Mouse (Mus musculus): ENCODE measurements around the gene Tmem132d. TPM values are rescaled to one million over a fixed set of nuclear protein-coding genes. Genes with fewer than 3 reads are reported as not detected.
A peak's percentile ranks its signal among the peaks of the same experiment; 100 is the strongest.

The Tmem132d gene
- not detected in 2 replicates for total RNA-seq (2021)
- long read RNA-seq, result 0 reads

DNA sequence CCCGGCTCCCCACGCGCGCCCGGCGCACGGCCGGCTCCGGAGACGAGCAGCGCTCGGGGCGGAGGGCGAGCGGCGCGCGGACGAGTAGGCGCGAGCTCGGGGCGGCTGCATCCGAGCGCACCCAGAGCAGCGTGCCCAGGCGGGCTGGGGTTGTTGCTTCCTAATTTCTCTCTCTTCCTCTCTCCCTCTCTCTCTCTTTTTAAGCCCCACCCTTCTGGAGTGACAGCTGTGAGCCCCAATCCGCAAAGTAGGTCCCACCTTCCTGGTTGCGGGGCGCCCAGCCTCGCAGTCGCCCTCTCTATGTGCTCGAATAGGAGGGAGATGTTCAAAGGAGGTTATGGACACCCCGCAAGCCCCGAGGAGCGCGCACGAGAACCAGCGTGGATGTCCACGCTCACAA, at the start of gene Tmem132d:
Gene Tmem132d, minus strand, starts transcription at position 162 of the 400 bp plus-strand sequence.
- DNase-seq, result no peak

DNA sequence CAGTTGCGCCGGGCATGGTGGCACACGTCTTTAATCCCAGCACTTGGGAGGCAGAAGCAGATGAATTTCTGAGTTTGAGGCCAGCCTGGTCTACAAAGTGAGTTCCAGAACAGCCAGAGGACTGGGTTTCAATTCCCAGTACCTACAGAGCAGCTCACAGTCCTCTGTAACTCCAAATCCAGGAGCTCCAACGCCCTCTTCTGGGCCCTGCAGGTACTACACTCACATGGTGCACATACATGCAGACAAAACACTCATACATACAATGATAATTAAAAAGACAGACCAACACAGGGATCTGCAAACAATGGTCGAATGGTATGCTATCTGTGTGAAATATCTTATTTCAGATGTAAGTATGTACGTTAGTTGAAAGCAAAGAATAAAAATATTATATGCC, 47.9 kb upstream of the Tmem132d start:
- DNase-seq, result no peak

DNA sequence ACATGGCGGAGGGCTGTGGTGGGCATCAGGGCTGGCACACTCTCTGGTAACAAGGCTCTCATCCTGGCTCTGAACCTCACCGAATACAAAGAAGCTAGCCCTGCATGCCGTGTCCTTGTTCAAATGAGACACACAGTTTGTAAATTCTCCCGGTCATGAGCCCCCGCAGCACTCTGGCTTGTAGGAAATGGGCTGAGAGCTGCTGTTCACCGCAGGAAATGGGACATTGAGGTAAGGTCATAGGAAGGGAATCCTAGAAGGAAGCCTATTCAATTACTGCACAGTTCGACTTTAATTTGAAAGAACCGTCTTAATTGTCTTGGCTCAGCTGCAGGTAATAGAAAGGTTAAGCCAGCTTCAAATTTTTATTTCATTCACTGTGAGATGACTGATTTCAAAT, 42.5 kb upstream of the Tmem132d start:
- DNase-seq, result no peak

GRCm38 (mm10) chr5:128469812-128470211, 36.9 kb upstream of the Tmem132d start:
- DNase-seq, result no peak

- no peak for DNase-seq
These were observed 31.6 kb upstream of the Tmem132d start for GRCm38 (mm10) chr5:128464514-128464913.

DNA sequence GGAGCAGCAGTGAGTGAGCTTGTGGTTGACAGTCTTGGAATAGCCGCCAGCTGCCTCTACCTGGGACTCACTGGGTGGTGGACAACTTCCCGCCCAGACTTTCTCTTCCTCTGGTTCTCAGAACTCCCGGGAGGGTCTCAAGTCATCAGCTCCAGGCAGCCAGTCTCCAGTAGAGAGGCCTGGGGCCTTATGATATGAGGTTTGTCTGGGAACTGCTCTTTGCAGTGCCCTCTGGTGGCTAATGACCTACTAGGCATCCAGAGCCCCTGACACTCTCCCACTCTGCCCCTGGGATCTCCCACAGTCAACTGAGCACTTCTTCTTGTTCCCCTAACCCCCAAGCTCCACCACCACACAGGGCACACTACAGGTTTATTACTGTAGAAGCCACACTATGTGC, 27.7 kb upstream of the Tmem132d start:
- no peak for DNase-seq

DNA sequence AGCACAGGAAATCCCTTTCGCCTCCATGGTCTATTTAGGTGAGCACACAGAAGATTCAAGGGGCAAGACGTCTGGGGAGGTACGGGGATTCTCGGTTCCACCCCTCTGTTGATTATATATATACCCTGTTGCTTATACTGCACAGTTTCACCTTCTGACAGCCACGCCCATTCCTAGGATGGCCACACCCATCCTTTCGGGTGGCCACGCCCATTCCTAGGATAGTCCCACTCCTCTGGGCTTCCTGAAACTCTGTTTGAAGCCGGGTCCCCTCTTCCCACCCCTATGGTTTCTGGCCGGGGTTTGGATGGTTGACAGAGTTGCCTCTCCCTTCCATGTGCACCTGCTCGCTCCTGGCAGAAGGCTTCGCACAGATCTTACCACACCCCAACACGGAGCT, 22.9 kb upstream of the Tmem132d start:
- no peak for DNase-seq

GRCm38 (mm10) chr5:128452196-128452595, 19.3 kb upstream of the Tmem132d start:
- DNase-seq, result no peak

GRCm38 (mm10) chr5:128450808-128451207, 17.9 kb upstream of the Tmem132d start:
- no peak for DNase-seq

DNA sequence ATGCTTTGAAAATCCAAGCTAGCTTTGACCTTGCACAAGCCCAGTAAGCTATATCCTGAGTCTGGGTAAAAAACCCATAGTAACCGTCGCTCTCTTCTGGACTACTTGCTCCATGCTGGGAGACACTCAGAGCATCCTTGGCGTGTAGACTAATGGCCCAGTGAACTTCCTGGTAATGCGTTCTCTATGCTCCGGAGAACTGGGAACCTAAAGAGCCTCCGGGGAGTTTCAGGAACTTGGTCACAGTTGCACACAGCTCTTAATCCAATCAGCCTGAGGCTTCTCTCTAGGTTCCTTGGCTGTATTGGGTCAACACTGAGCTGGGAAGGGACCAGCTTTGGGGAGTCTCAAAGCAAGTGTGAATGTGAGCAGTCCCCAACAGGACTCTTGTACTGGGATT, 12.0 kb upstream of the Tmem132d start:
- no peak for DNase-seq

GRCm38 (mm10) chr5:128443848-128444247, 11.0 kb upstream of the Tmem132d start:
- DNase-seq, result no peak

GRCm38 (mm10) chr5:128441121-128441520, 8.2 kb upstream of the Tmem132d start:
- DNase-seq, result no peak

DNA sequence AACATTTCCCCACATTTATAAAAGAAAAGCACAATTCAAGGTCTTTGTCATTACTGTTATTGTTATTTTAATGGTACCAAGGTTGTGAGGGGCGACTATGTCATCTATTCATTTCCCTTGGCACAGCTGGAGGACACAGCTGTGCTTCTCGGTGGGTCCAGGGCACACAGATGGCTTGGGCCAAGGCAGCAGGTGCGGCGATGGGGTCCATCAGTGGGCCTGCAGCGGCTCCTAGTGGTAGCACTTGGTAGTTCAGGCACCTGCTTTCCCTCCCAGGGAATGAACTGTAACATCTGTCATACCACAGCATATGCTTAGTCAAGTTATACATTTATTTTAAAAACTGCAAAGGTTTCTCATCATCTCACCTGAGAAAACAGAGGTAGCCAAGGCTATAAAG, 7.0 kb upstream of the Tmem132d start:
- DNase-seq, result peak; percentile 48

- DNase-seq, result no peak
These were observed 5.2 kb upstream of the Tmem132d start for GRCm38 (mm10) chr5:128438078-128438477.

DNA sequence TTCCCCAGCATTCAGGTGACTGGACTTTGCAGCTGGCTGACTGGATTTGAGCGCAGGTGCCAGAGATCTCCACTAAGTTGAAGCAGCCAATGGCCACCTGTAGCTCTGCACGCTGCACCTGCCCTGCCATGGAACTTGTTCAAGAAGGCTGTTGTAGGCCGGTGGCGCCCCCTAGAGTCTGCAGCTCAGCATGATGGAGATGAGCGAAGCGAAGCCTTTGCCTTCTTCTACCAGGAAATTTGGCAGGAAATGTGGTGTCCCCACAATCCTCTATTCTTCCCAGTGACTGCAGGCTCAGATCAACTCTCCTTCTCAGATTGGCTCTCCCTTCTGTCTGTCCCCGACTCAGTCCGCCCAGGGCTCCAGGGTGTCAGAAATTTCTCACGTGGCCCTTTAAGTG, 4.0 kb upstream of the Tmem132d start:
- no peak for DNase-seq

DNA sequence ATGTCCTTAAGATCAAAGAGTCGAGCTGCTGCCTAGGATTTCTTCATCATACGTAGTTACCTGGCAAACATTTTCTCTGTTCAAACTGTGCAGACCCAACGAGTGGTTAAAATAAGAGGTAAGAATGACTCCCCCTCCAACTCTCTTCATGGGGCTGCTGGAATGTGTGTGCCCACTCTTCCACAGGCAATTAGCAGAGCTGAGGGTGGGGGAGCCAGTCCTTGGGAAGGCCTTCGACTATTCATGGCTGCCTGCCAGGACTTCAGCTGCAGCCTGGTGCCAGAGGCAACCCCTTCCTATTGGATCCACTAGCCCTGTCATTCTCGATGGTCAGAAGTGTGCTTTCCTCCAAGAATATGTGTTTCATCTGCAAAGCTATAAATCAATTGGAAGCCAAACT, 2.8 kb upstream of the Tmem132d start:
- DNase-seq, result no peak

- DNase-seq, result no peak
These were observed 909 bp upstream of the Tmem132d start for GRCm38 (mm10) chr5:128433786-128434185.

DNA sequence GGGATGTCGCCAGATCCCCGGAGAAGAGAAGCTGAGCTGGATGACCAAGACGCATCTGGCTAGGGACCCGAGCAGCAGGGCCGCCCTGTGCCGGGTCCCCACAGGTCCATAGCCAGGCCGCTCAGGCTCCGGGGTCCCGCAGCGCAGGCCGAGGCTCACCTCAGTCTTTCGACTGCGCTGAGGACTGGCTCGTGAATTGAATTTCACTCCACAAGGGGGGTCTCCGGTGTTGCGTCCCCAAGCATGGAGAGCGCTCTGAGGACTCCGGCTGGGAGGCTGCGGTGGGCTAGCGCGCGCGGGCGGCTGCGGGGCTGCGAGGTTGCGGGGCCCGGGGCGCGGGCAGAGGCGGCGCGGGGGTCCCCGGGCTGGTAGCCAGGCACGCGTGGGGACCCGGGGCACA, 455 bp downstream of the Tmem132d start:
- no peak for DNase-seq

DNA sequence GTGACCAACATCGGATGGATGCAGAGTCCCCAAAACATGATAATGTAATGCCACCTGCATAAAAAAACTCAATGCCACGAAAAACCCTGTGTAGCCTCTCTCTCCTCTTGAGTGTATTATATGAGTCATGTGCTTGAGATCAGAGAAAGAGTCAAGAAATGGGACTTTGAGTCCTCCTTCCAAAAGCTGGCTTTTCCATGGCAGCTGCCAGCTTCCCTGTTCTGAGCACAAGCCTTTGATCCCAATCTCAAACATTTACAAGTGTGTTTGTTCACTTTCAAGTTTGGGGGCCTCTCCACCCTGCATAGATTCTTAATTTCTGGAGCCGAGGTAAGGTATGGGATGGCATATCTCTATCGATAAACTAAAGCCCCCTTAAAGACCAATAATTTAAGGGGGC, 8.2 kb downstream of the Tmem132d start:
- DNase-seq, result no peak

- no peak for DNase-seq
These were observed 8.7 kb downstream of the Tmem132d start for GRCm38 (mm10) chr5:128424213-128424612.

- DNase-seq, result no peak
These were observed 10.8 kb downstream of the Tmem132d start for GRCm38 (mm10) chr5:128422090-128422489.

DNA sequence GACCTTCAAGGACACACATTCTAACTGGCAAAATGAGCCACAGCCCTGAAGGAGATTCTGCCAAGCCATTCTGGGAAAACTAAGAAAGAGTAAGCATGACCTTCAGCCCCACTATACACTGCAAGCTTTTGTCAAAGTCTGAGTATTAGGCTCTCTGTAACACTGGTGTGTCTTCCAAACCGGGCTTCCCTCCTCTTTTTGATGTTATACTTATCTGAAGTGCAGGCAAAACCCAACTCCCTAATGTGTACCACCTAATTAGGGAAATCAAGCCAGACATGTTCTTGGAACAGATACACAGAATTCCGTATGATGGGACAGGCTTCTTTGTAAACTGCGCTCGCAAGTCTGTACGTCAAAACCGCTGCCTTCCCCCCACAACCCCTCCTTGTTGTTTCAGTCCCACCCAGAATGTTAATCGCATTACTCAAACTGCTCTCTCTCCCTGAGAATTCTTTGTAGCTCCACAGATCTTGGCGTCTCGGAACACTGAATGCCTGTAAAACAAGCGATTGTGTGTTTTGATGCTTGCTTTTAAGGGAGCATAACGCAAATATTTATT, 14.6 kb downstream of the Tmem132d start:
- no peak for DNase-seq

- DNase-seq, result no peak
These were observed 18.8 kb downstream of the Tmem132d start for GRCm38 (mm10) chr5:128414056-128414455.

DNA sequence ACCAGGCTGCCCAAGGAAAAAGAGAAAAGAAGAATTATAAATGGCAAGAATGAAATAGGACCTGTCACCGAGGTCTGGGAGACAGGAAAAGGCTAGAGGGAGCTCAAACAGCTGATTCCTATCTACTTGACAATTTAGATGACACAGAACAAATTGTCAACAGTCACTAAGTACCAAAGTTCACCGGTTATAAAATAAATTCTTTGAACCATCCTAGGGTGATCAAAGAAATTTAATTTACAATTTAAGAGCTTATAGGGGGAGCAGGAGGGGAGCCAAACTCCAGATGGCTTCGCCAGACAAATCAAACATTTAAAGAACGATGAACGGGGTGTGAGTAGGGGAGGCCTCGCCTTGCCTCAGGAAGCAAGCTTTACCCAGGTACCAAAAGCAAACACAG, 20.6 kb downstream of the Tmem132d start:
- DNase-seq, result no peak

- DNase-seq, result no peak
These were observed 25.3 kb downstream of the Tmem132d start for GRCm38 (mm10) chr5:128407546-128407945.
